ENCODE assay signal across 8 mouse cellular contexts in genomic region chr14:73142421-73142895, GRCm38 (mm10). TPM values are rescaled to one million over a fixed set of nuclear protein-coding genes. Genes with fewer than 3 reads are reported as not detected.
A peak's percentile ranks its signal among the peaks of the same experiment; 100 is the strongest.
DNase-seq lines count a peak whose midpoint lies in the region; ATAC-seq and TF ChIP-seq lines count a peak whose summit lies in the region.

No protein-coding gene starts in this region.

- CTCF ChIA-PET in Patski (lab: Charles Lee): interaction anchor here (1.1 kb wide), 1 partner anchor 17 kb away, joined by 3 read pairs; no protein-coding TSS in a partner anchor

- H3K27me3 ChIP-seq in heart, embryonic 12.5 days (replicated peaks): no peaks in the 10 kb centered on the region
- H3K27me3 ChIP-seq in Patski: no peaks in the 10 kb centered on the region
- H3K27me3 ChIP-seq in heart, embryonic 13.5 days (replicated peaks): no peaks in the 10 kb centered on the region
- H3K27me3 ChIP-seq in liver, embryonic 13.5 days: no peaks in the 10 kb centered on the region
- no peaks in the 10 kb centered on the region for H3K27me3 ChIP-seq in stomach, embryonic 16.5 days (ENCODE audit: control insufficient read depth, insufficient read depth, low read length)

- no peak for TF ChIP-seq CTCF in Patski (IDR thresholded peaks at IDR 0.05)

- H3K4me3 ChIP-seq in heart, embryonic 12.5 days: peak overlapping the region; percentile 68
- H3K4me3 ChIP-seq in heart, embryonic 13.5 days: peak overlapping the region; percentile 85
- H3K4me3 ChIP-seq in liver, embryonic 13.5 days (replicated peaks): peak overlapping the region; percentile 75
- peak overlapping the region; percentile 80 for H3K4me3 ChIP-seq in stomach, embryonic 16.5 days (replicated peaks; ENCODE audit: low read length)

- H3K9ac ChIP-seq in heart, embryonic 12.5 days: peak overlapping the region; percentile 89
- peak overlapping the region; percentile 97 for H3K9ac ChIP-seq in heart, embryonic 13.5 days
- peak overlapping the region; percentile 86 for H3K9ac ChIP-seq in liver, embryonic 13.5 days
- peak overlapping the region; percentile 92 for H3K9ac ChIP-seq in stomach, embryonic 16.5 days (ENCODE audit: low read length)

- H3K27ac ChIP-seq in heart, embryonic 12.5 days (ENCODE audit: poor library complexity, severe bottlenecking): peak overlapping the region; percentile 97
- H3K27ac ChIP-seq in heart, embryonic 13.5 days (replicated peaks): peak overlapping the region; percentile 98
- peak overlapping the region; percentile 84 for H3K27ac ChIP-seq in liver, embryonic 13.5 days
- H3K27ac ChIP-seq in stomach, embryonic 16.5 days (ENCODE audit: low read length): peak overlapping the region; percentile 99

- H3K36me3 ChIP-seq in heart, embryonic 12.5 days: peaks cover 10% of the 10 kb centered on the region
- peaks cover 14% of the 10 kb centered on the region for H3K36me3 ChIP-seq in heart, embryonic 13.5 days
- H3K36me3 ChIP-seq in liver, embryonic 13.5 days: no peaks in the 10 kb centered on the region
- H3K36me3 ChIP-seq in stomach, embryonic 16.5 days (ENCODE audit: control insufficient read depth, insufficient read depth, low read length): no peaks in the 10 kb centered on the region

- DNase-seq in heart, adult 11 months: no peak
- peak; percentile 66 for DNase-seq in 3T3-L1 (ENCODE audit: low read depth, low spot score)
- DNase-seq in Patski (ENCODE audit: low read depth, low spot score): peak; percentile 12
- DNase-seq in liver, embryonic 13.5 days: no peak
- DNase-seq in adrenal gland, adult 2 months: no peak

- peaks cover 14% of the 10 kb centered on the region for H3K4me1 ChIP-seq in heart, embryonic 12.5 days (replicated peaks)
- H3K4me1 ChIP-seq in heart, embryonic 13.5 days: peaks cover 24% of the 10 kb centered on the region
- H3K4me1 ChIP-seq in liver, embryonic 13.5 days (replicated peaks): peaks cover 19% of the 10 kb centered on the region
- peaks cover 12% of the 10 kb centered on the region; the same call in 1 of the 2 replicates for H3K4me1 ChIP-seq in stomach, embryonic 16.5 days (ENCODE audit: control insufficient read depth, insufficient read depth, low read length)

- no peaks in the 10 kb centered on the region for H3K9me3 ChIP-seq in heart, embryonic 12.5 days (replicated peaks)
- H3K9me3 ChIP-seq in heart, embryonic 13.5 days: no peaks in the 10 kb centered on the region
- H3K9me3 ChIP-seq in liver, embryonic 13.5 days (replicated peaks): no peaks in the 10 kb centered on the region
- no peaks in the 10 kb centered on the region for H3K9me3 ChIP-seq in stomach, embryonic 16.5 days (replicated peaks; ENCODE audit: control insufficient read depth, low read length)

- in situ Hi-C loops in Patski (cut with MboI; ENCODE audit: low pct_unique_long_range_greater_than_20kb): no loop called here

- WGBS in heart, embryonic 12.5 days: 2% methylated on average over 11 of the region's 11 CpGs
- WGBS in heart, embryonic 13.5 days: 2% methylated on average over 11 of the region's 11 CpGs
- 6% methylated on average over 11 of the region's 11 CpGs for WGBS in liver, embryonic 13.5 days (ENCODE audit: insufficient replicate concordance)
- 2% methylated on average over 11 of the region's 11 CpGs for WGBS in stomach, embryonic 16.5 days

- peak overlapping the region; percentile 77 for H3K4me2 ChIP-seq in heart, embryonic 12.5 days
- H3K4me2 ChIP-seq in heart, embryonic 13.5 days: peak overlapping the region; percentile 87
- peak overlapping the region; percentile 89 for H3K4me2 ChIP-seq in liver, embryonic 13.5 days
- peak overlapping the region; percentile 72 for H3K4me2 ChIP-seq in stomach, embryonic 16.5 days (ENCODE audit: low read depth, low read length)

- POLR2A ChIA-PET in Patski (lab: Charles Lee): interaction anchor here (1.0 to 1.3 kb wide), 2 partner anchors 12 to 33 kb away, joined by 3 read pairs; no protein-coding TSS in a partner anchor

- peak; percentile 26; the same call in 1 of the 2 replicates for ATAC-seq in heart, embryonic 12.5 days (ENCODE audit: insufficient number of reproducible peaks, low FRiP score)
- peak; percentile 19 for ATAC-seq in Patski
- no peak for ATAC-seq in heart, embryonic 13.5 days (ENCODE audit: extremely low read depth, insufficient number of reproducible peaks, low FRiP score, low TSS enrichment)
- no peak for ATAC-seq in liver, embryonic 13.5 days (ENCODE audit: low read depth)
- ATAC-seq in stomach, embryonic 16.5 days (ENCODE audit: insufficient read depth, low FRiP score): no peak

RNA-seq across cellular contexts. Expression of gene Rcbtb2, which starts 19.6 kb away (rescaled TPM):
- polyA plus RNA-seq in heart, embryonic 12.5 days (2016; fragmentation: Nextera tagmentation; extraction: Ambion mirVana): 73.0 and 76.2 TPM in 2 replicates
- polyA plus RNA-seq in Patski (2021): 44.4 TPM
- 61.2 and 61.9 TPM in 2 replicates for polyA plus RNA-seq in heart, embryonic 13.5 days (2015; fragmentation: Nextera tagmentation; extraction: Ambion mirVana)
- 20.2 and 25.1 TPM in 2 replicates for polyA plus RNA-seq in liver, embryonic 13.5 days (2015; fragmentation: Nextera tagmentation; extraction: Ambion mirVana)
- 69.4 and 75.9 TPM in 2 replicates for polyA plus RNA-seq in stomach, embryonic 16.5 days (2015; fragmentation: Nextera tagmentation; extraction: Ambion mirVana)
- total RNA-seq in adrenal gland, adult 2 months (2021): 10 to 100 TPM; 28.6 to 34.3 TPM
- 30.7 and 39.4 TPM in 2 replicates for polyA plus RNA-seq in adrenal gland, adult 2 months (2012; rRNA removed)

Comparison
In these comparisons a context has a peak if more than half of its experiments do, and no peak if none do; other contexts are left out.
1. ATAC-seq: peak in heart, embryonic 12.5 days (single experiment) and Patski (single experiment); none in heart, embryonic 13.5 days (single experiment), liver, embryonic 13.5 days (single experiment) and stomach, embryonic 16.5 days (single experiment).
2. DNase-seq: peak in 3T3-L1 (single experiment) and Patski (single experiment); none in heart, adult 11 months (single experiment), liver, embryonic 13.5 days (single experiment) and adrenal gland, adult 2 months (single experiment).
3. Peak in every context shown above with its lines, with median percentiles within 50 percentile points of each other: H3K27ac ChIP-seq, H3K4me2 ChIP-seq, H3K4me3 ChIP-seq and H3K9ac ChIP-seq.